Mouse (Mus musculus) midbrain, postnatal 0 days (tissue): ENCODE measurements around the gene Lilr4b. TPM values are rescaled to one million over a fixed set of nuclear protein-coding genes. Genes with fewer than 3 reads are reported as not detected.

Experiments used
- ATAC-seq: fragments of 200-750 bp; cut with Nextera tagmentation; 2 replicates; pipeline ENCODE4 v1.8.0; 2017; ENCODE audit warnings: moderate number of reproducible peaks, mild to moderate bottlenecking, moderate TSS enrichment, moderate library complexity; ENCODE audit not compliant: low FRiP score
- DNase-seq: peaks from one replicate; pipeline ENCODE4 v3.0.0-alpha.2; 2015; ENCODE audit warnings: low spot score
- H3K27ac ChIP-seq: fragments of 300-500 bp; sonication (generic); 2 replicates; pipeline ENCODE4 v1.5.1; 2014; ENCODE audit warnings: low read depth, mild to moderate bottlenecking, low read length, mixed read lengths
- H3K27me3 ChIP-seq: fragments of 300-500 bp; sonication (generic); 2 replicates; pipeline ENCODE4 v1.6.1; 2014; ENCODE audit warnings: low read length, control low read depth, mixed read lengths; ENCODE audit not compliant: insufficient read depth
- H3K36me3 ChIP-seq: fragments of 300-500 bp; sonication (generic); 2 replicates; pipeline ENCODE4 v1.6.1; 2014; ENCODE audit warnings: low read length, control low read depth, mixed read lengths; ENCODE audit not compliant: insufficient read depth
- H3K4me1 ChIP-seq: fragments of 300-500 bp; sonication (generic); 2 replicates; pipeline ENCODE4 v1.6.1; 2014; ENCODE audit warnings: mild to moderate bottlenecking, control low read depth, antibody characterized with exemption, low read length, mixed read lengths; ENCODE audit not compliant: insufficient read depth
- H3K4me2 ChIP-seq: fragments of 300-500 bp; sonication (generic); 2 replicates; pipeline ENCODE4 v1.6.1; 2014; ENCODE audit warnings: low read depth, mild to moderate bottlenecking, low read length, mixed read lengths; ENCODE audit not compliant: poor library complexity, severe bottlenecking
- H3K4me3 ChIP-seq: fragments of 300-500 bp; sonication (generic); 2 replicates; pipeline ENCODE4 v1.5.1; 2014; ENCODE audit warnings: low read depth, mild to moderate bottlenecking, low read length, moderate library complexity
- H3K9ac ChIP-seq: fragments of 300-500 bp; sonication (generic); replicated peaks from 2 replicates; pipeline ENCODE4 v1.6.1; 2014; ENCODE audit warnings: mild to moderate bottlenecking, low read length, moderate library complexity, mixed read lengths; ENCODE audit not compliant: poor library complexity, severe bottlenecking
- H3K9me3 ChIP-seq: fragments of 300-500 bp; sonication (generic); 2 replicates; pipeline ENCODE4 v1.6.1; 2016; ENCODE audit warnings: low read length, control low read depth
- CTCF ChIP-seq: IDR thresholded peaks from 2 replicates; pipeline ENCODE4 v1.5.1; 2016; ENCODE audit warnings: antibody characterized with exemption, mild to moderate bottlenecking
- WGBS: fragments of 180-500 bp; shearing (Covaris S2); extraction: QIAGEN DNeasy Blood & Tissue Kit; methylation state at CpG from one replicate; pipeline ENCODE4 v1.1.7; 2014; 5-methylcytosine and 5-hydroxymethylcytosine counted together
- polyA plus RNA-seq: library from polyadenylated mRNA; unstranded; fragments of >200 nt; fragmentation: Nextera tagmentation; extraction: Ambion mirVana; gene quantifications from 2 replicates; pipeline ENCODE4 v1.2.1, GENCODE M21; 2015
- total RNA-seq: library from RNA; depleted of rRNA; stranded (reverse); fragments of >200 nt; gene quantifications from 2 replicates; pipeline ENCODE4 v1.2.3, GENCODE M21; 2014; rRNA removed

Lilr4b gene
- total and polyA plus RNA-seq, 2 experiments from 2014 or later = 0.05 to 0.31 TPM

- TF ChIP-seq CTCF = no peak
- Histone ChIP-seq H3K36me3 (no peaks in the 10 kb centered on the region), H3K27ac (no peak overlapping the region), H3K4me1 (no peaks in the 10 kb centered on the region), H3K4me2 (no peak overlapping the region), H3K9ac (no peak overlapping the region), H3K27me3 (no peaks in the 10 kb centered on the region), H3K9me3 (no peaks in the 10 kb centered on the region), H3K4me3 (no peak overlapping the region)
- WGBS = 58% methylated on average over 4 of the region's 4 CpGs
- ATAC-seq (no peak), DNase-seq (no peak)
Observed at GRCm38 (mm10) chr10:51526633-51527032, 46.2 kb downstream of the Lilr4b start.

GRCm38 (mm10) chr10:51528840-51529434 is 48.5 kb downstream of the Lilr4b start:
- Histone ChIP-seq H3K36me3 (no peaks in the 10 kb centered on the region), H3K27me3 (no peaks in the 10 kb centered on the region), H3K9me3 (no peaks in the 10 kb centered on the region), H3K27ac (no peak overlapping the region), H3K4me2 (no peak overlapping the region), H3K9ac (no peak overlapping the region), H3K4me3 (no peak overlapping the region), H3K4me1 (no peaks in the 10 kb centered on the region)
- DNase-seq = no peak
- ATAC-seq = no peak
- WGBS = 72% methylated on average over 8 of the region's 8 CpGs
- no peak for TF ChIP-seq CTCF

- no peaks in the 10 kb centered on the region for H3K9me3 ChIP-seq
- no peak for TF ChIP-seq CTCF
- no peak for DNase-seq
- no peak for ATAC-seq
- no peaks in the 10 kb centered on the region for H3K27me3 ChIP-seq
- 55% methylated on average over 3 of the region's 3 CpGs for WGBS
- no peak overlapping the region for H3K4me3 ChIP-seq
- H3K27ac ChIP-seq = no peak overlapping the region
- no peak overlapping the region for H3K9ac ChIP-seq
- no peaks in the 10 kb centered on the region for H3K36me3 ChIP-seq
- H3K4me2 ChIP-seq = no peak overlapping the region
- no peaks in the 10 kb centered on the region for H3K4me1 ChIP-seq
Observed at GRCm38 (mm10) chr10:51529497-51529896, 49.1 kb downstream of the Lilr4b start.

- no peak overlapping the region for H3K4me3 ChIP-seq
- no peaks in the 10 kb centered on the region for H3K36me3 ChIP-seq
- no peak overlapping the region for H3K9ac ChIP-seq
- no peaks in the 10 kb centered on the region for H3K9me3 ChIP-seq
- DNase-seq (no peak), ATAC-seq (no peak)
- H3K4me2 ChIP-seq = no peak overlapping the region
- no peak for TF ChIP-seq CTCF
- WGBS = 81% methylated on average over 7 of the region's 7 CpGs
- H3K27me3 ChIP-seq = no peaks in the 10 kb centered on the region
- H3K4me1 ChIP-seq = no peaks in the 10 kb centered on the region
- no peak overlapping the region for H3K27ac ChIP-seq
Observed at GRCm38 (mm10) chr10:51530813-51531212, 50.4 kb downstream of the Lilr4b start.

Other genes with a start within 250 kb of the Lilr4b start
- gene Gm49339, start within 50 bp of the Lilr4b start, total RNA-seq = 0.88 TPM in 1 of 2 replicates, not detected in the other
- gene Gm49339, start within 50 bp of the Lilr4b start, polyA plus RNA-seq = not detected in 2 replicates
- gene Lilrb4a, start 10.3 kb downstream of the Lilr4b start, total RNA-seq = 0.60 and 1.7 TPM in 2 replicates
- 1.1 and 1.3 TPM in 2 replicates for gene Lilrb4a, start 10.3 kb downstream of the Lilr4b start, polyA plus RNA-seq
- gene Fam162b, start 109.9 kb downstream of the Lilr4b start, total RNA-seq = not detected in 2 replicates
- gene Fam162b, start 109.9 kb downstream of the Lilr4b start, polyA plus RNA-seq = 0.93 and 1.8 TPM in 2 replicates
- gene Gprc6a, start 150.8 kb downstream of the Lilr4b start, total RNA-seq = not detected in 2 replicates
- 0.12 TPM in 1 of 2 replicates, not detected in the other for gene Gprc6a, start 150.8 kb downstream of the Lilr4b start, polyA plus RNA-seq
- not detected in 2 replicates for gene Rfx6, start 197.1 kb downstream of the Lilr4b start, total RNA-seq
- not detected in 2 replicates for gene Rfx6, start 197.1 kb downstream of the Lilr4b start, polyA plus RNA-seq